Comparison of ENCODE assay signal across 8 mouse cellular contexts in genomic region chr16:86419458-86419857, GRCm38 (mm10).
DNase-seq lines count a peak whose midpoint lies in the region; ATAC-seq and TF ChIP-seq lines count a peak whose summit lies in the region.
"Not testable (repeated sequence)": the region's sequence is repeated elsewhere in the genome, so short reads cannot be mapped to it uniquely, and the experiment has no call there.

No protein-coding gene starts in this region.

- not testable (repeated sequence) for H3K9ac ChIP-seq in liver, adult 2 months (ENCODE audit: low read depth, low read length); neural tube, embryonic 11.5 days (ENCODE audit: low read length)

- H3K4me3 ChIP-seq in liver, adult 2 months (ENCODE audit: insufficient read depth, low read depth, low read length); neural tube, embryonic 11.5 days (ENCODE audit: low read depth, low read length): not testable (repeated sequence)

- not testable (repeated sequence) for H3K4me1 ChIP-seq in liver, adult 2 months (ENCODE audit: control insufficient read depth, insufficient read depth, low read length); neural tube, embryonic 11.5 days (ENCODE audit: control insufficient read depth, insufficient read depth, low read length)

- H3K9me3 ChIP-seq in neural tube, embryonic 11.5 days (ENCODE audit: control insufficient read depth, low read length), result not testable (repeated sequence)

- H3K27me3 ChIP-seq in liver, adult 2 months (ENCODE audit: control insufficient read depth, insufficient read depth, low read length); neural tube, embryonic 11.5 days (ENCODE audit: control insufficient read depth, insufficient read depth, low read length): not testable (repeated sequence)

- TF ChIP-seq POLR2A in liver, adult 2 months (IDR thresholded peaks at IDR 0.05; ENCODE audit: extremely low read depth, insufficient read depth, low read length), result not testable (repeated sequence)

- DNase-seq in WW6 (ENCODE audit: low read depth, low spot score), result peak; percentile 40
- peak; percentile 86 to 89 for DNase-seq in cerebellum, postnatal 10 days
- peak; percentile 86 for DNase-seq in heart, postnatal 4 days
- DNase-seq in kidney, postnatal 4 days, result peak; percentile 90 to 91
- peak; percentile 64 for DNase-seq in liver, adult 2 months (ENCODE audit: extremely low read depth, low read depth, low spot score)
- peak; percentile 74 for DNase-seq in neural tube, embryonic 11.5 days (ENCODE audit: low spot score)
- DNase-seq in testis, postnatal 14 days (ENCODE audit: low spot score), result peak; percentile 21

- not testable (repeated sequence) for H3K79me2 ChIP-seq in liver, adult 2 months (ENCODE audit: control insufficient read depth, insufficient read depth, low read length)

- ATAC-seq in frontal cortex, adult (ENCODE audit: low TSS enrichment), result peak; percentile 91
- ATAC-seq in neural tube, embryonic 11.5 days (ENCODE audit: insufficient read depth, low FRiP score, low TSS enrichment), result peak; percentile 74; the same call in 1 of the 2 replicates

- not testable (repeated sequence) for H3K36me3 ChIP-seq in liver, adult 2 months (ENCODE audit: control insufficient read depth, insufficient read depth, low read length); neural tube, embryonic 11.5 days (ENCODE audit: control insufficient read depth, insufficient read depth, low read length)

- not testable (repeated sequence) for H3K27ac ChIP-seq in liver, adult 2 months (replicated peaks; ENCODE audit: insufficient read depth, low read depth, low read length); neural tube, embryonic 11.5 days (ENCODE audit: low read depth, low read length)

- not testable (repeated sequence) for TF ChIP-seq CTCF in liver, adult 2 months (IDR thresholded peaks at IDR 0.05; ENCODE audit: low read depth, low read length)

- not testable (repeated sequence) for H3K4me2 ChIP-seq in neural tube, embryonic 11.5 days (ENCODE audit: low read depth)

- WGBS in liver, adult 2 months, result 8% methylated on average over 5 of the region's 5 CpGs
- WGBS in neural tube, embryonic 11.5 days, result 11% methylated on average over 5 of the region's 5 CpGs

Comparison
In these comparisons a context has a peak if more than half of its experiments do, and no peak if none do; other contexts are left out.
1. DNase-seq: peak in every context shown above with its lines; median percentile 90 in kidney, postnatal 4 days; 88 in cerebellum, postnatal 10 days; 86 in heart, postnatal 4 days; 74 in neural tube, embryonic 11.5 days; 64 in liver, adult 2 months; 40 in WW6; 21 in testis, postnatal 14 days.